Mouse (Mus musculus): ENCODE measurements at regions not wholly inside any gene's neighbourhood (a gene's known extent, or its start where the extent isn't known, plus 50 kb on each side); places are given as distances from the start of the nearest gene placed in this dataset.

DNA sequence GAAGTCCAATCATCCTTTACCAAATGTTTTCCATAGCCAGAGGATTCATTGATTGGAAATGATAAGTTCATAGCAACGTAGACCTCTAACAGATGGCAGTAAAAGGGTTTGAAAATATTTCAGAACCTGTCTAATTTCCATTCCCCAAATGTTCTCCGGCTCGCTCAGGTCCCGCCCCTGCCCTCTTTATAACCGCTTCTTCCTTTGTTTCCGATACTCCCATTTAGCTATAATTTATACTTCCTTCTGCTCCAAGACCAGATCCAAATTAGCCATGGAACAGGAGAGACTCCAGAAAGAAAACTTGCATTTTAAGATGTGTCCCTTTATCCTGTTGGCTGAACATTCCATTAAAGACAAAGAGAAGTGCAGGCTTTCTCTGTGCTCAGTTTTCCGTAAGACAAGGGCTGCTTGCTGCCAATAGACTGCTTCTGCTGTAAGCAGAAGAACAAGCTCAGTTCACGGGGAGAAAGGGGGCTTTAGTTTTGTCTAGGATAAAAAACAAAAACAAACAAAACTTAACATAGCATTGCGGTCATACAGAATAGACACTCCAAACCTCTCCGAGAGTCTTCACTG, 202.7 kb upstream of the Prkcq start:
- no peak for DNase-seq

DNA sequence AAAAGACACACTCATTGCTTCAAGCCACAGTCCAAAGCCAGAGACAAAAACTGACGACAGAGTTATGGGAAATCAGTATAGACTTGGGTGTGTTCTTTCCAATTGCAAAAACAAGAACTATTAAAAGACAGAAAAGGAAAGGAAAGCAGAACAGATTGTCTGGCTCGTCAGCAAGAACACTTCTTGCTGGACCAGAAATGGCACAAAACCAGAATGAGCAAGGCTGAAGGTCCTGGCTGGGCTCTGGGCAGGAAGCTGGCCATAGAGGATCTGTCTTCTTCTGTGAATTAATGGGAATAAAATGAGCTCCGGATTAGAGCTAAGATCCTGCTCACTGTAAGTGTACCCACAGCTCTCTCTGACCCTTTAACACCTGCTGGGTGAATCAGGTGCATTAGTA, 199.9 kb upstream of the Prkcq start:
- intact Hi-C loops (cut with DNase I; ENCODE audit: low total_unique reads) = no loop called here
- DNase-seq = no peak

More for the DNA sequence above, 202.7 kb upstream of the Prkcq start:
- intact Hi-C loops (cut with DNase I; ENCODE audit: low total_unique reads) = no loop called here

DNA sequence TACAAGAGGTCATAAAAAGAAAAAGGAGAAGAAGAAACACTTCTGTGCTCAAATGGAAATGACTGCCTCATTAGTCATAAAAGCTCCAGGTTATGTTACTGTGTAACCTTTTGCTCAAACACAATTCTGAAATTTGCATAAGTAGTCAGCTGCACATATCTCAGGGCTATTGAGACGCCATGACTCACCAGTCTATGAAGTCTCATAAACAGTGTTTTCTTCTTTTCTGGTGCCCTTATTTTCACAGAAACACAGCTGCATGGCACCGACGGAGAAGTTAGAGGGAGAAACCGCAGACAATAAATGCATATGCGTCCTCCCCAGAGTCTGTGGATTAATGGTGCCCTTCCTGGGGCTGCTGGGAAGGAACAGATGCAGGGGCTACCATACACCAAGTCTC, 193.1 kb upstream of the Prkcq start:
- DNase-seq = no peak
- intact Hi-C loops (cut with DNase I; ENCODE audit: low total_unique reads) = no loop called here

- DNase-seq = no peak
- intact Hi-C loops (cut with DNase I; ENCODE audit: low total_unique reads) = no loop called here
These were observed 185.8 kb upstream of the Prkcq start for GRCm38 (mm10) chr2:10986101-10986500.

DNA sequence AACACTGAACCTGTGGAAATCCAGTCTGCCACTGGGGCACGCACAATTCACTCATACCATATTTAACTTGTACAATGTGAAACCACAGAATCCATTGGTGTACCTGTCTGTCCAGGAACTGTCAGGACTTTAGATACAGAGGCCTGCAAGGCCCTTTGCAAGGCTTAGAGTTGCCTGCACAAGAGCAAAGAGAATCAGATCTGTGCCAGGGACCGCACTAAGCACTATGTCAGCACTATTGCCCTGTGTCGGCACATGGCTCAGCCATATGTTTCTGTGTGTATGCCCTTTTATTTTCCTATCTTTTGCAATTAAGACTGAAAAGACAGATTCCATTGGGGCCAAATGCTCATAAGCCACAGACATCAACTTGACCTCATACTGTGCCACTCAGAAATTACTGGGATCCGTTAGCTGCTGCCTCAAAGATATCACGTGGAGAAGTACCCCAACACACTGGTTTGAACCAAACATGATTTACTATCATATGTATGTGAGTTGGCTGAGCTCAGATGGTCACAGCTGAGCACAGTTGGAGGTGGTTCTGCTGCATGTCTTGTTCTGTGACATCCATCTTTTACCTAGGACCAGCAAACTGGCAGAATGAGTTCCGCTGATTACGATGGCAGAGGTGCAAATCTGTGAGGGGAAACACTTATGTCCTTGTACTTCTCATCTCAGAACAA, 181.7 kb upstream of the Prkcq start:
- intact Hi-C loops (cut with DNase I; ENCODE audit: low total_unique reads) = no loop called here

GRCm38 (mm10) chr2:10998798-10999197, 173.1 kb upstream of the Prkcq start:
- DNase-seq = no peak
- intact Hi-C loops (cut with DNase I; ENCODE audit: low total_unique reads) = loop anchor here (5.0 kb wide), 1 partner anchor 146 kb away; no protein-coding TSS in a partner anchor

More for the DNA sequence above, 181.7 kb upstream of the Prkcq start:
- DNase-seq = no peak

DNA sequence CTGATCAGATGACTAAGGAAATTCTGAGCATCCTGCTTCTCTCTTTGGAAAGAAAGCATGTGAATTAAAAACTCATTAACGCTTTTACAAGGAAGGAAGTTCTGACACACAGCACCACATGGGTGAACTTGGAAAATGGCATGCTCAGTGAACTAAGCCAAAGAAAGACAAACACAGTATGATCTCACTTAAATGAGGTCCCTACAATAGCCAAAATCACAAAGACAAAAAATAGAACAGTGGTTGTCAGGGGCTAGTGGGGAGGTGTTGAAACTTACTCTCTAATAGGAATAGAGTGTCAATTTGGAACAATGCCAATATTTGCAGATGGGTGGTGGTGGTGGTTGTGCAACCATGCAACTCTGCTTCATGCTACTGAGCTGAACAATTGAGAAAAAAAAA, 172.7 kb upstream of the Prkcq start:
- intact Hi-C loops (cut with DNase I; ENCODE audit: low total_unique reads) = loop anchor here (5.0 kb wide), 1 partner anchor 147 kb away; no protein-coding TSS in a partner anchor
- DNase-seq = no peak

GRCm38 (mm10) chr2:11005806-11006205, 166.1 kb upstream of the Prkcq start:
- intact Hi-C loops (cut with DNase I; ENCODE audit: low total_unique reads) = no loop called here
- no peak for DNase-seq

DNA sequence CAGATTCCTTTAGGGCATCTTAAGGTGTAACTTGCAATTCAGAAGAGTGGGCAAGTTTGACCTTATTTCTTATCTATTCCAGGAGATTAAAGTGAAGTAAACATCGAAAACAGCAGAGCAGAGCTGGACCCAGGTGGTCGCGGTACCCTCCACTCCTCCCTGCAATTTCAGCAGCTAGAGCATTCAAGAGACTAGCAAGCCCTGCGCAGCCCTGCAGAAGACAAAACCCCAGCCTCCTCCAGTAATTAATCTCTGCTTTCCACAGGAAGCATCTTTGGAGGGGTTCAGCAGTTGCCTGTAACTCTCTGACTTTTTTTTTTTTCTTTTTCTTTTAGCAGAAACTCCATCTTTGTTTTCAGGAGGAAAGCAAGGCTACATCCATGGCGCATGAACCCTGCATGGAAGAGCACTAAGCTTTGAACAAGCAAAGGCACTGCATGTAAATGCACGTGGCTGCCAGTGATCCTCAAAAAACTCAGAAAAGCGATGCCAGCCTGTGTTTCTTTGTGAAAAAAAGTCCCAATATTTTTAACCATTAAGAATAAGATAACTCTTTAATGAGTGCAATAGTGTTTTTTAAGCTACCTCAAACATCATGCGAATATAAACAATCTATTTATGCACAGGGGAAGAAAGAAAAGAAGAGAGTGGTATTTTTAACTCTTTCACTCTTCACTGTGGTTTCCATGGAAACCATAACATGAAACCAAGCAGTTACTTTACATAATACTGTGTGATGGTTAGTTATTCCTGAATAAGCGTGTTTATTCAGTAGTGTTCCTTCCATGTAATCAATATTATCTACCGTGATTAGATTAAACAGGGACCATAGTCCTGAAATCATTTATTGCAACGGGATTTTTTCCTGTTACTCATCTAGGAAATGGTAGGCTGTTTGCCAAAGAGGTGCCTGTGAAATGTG, 160.6 kb upstream of the Prkcq start:
- intact Hi-C loops (cut with DNase I; ENCODE audit: low total_unique reads) = no loop called here
- DNase-seq = no peak

DNA sequence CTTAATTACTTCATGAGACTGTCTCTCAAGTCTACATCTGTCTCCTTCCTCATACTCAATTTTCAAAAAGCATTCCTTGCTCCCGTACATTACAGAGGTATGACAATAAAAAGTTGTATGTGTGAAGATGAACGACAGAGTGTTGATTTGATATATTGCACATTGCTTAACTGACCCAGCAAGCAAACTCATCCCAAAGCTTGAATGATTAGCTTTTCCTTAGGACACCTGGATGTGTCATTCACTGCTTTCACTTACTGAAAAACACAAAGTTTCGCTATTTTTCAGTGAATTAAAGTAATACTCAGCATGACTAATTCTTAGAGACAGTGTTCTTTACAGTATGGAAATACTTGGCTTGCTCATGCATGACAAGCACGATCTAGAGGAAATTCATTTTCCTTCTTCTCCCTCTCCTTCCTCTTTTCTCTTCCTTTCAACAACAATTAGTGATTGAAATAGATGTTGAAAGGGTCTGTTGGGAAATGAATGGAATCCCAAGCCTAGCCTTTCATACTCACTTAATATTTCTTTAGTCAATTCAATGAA, 159.5 kb upstream of the Prkcq start:
- no peak for DNase-seq
- intact Hi-C loops (cut with DNase I; ENCODE audit: low total_unique reads) = no loop called here

DNA sequence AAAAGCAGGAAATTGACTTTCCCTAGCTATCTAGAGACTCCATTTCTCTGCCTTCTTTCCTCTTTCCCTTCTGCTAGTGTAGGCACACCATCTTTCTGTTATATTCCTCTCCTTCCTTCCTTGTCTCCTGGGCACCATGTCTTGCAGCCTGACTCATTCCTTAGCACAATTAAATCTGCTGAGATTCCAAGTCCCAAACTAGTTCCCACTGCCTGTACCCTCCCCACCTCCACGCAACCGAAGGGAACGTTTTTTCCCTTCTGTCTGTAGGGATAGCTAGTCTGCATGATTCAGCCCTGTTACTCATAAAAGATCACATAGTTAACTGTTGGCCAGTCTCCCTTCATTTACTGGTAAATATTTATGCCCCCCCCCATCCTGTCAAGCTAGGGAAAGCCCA, 158.8 kb upstream of the Prkcq start:
- DNase-seq = no peak

DNA sequence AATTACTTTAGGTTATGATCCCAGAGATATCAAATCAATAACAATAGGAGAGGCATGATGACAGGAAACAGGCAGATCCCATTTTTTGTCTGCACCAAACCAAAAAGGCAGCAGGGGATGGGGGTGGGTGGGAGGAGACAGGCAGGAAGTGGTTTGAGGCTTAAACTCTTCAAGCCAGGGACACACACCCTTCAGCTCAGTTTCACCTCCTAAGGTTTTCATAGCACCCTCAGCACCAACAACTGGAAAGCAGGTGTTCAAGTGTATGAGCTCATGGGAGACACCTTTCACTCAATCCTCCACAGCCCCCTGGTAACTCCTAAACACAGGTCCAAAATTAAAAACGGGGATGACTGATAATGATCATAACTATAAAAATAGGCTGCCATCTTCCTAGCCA, 155.5 kb upstream of the Prkcq start:
- intact Hi-C loops (cut with DNase I; ENCODE audit: low total_unique reads) = no loop called here
- DNase-seq = no peak

More for the DNA sequence above, 158.8 kb upstream of the Prkcq start:
- intact Hi-C loops (cut with DNase I; ENCODE audit: low total_unique reads) = no loop called here

- DNase-seq = no peak
- intact Hi-C loops (cut with DNase I; ENCODE audit: low total_unique reads) = no loop called here
These were observed 139.0 kb upstream of the Prkcq start for GRCm38 (mm10) chr2:11032891-11033290.

DNA sequence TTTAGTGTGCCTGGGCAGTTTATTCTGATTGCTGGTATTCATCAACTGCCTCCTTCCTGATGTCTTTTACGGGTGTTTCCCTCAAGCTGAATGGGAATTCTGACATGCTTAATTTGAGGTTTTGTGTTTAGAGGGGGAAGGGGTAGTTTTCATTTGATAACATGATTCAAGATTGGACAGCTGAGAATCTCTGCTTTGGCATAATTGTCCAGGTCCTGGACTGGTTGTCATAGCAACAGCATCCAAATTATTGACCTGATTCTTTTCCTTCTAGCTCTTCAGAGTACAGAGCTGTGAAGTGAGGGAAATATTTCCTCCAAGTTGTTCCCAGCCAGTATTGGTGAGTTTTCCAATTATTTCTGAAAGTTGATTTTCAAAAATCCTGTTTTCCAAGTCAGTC, 137.7 kb upstream of the Prkcq start:
- intact Hi-C loops (cut with DNase I; ENCODE audit: low total_unique reads) = no loop called here
- DNase-seq = no peak

- DNase-seq = no peak
These were observed 134.6 kb upstream of the Prkcq start for GRCm38 (mm10) chr2:11037343-11037742.

GRCm38 (mm10) chr2:11038440-11038839, 133.5 kb upstream of the Prkcq start:
- DNase-seq = no peak
- intact Hi-C loops (cut with DNase I; ENCODE audit: low total_unique reads) = no loop called here

More at GRCm38 (mm10) chr2:11037343-11037742, 134.6 kb upstream of the Prkcq start:
- intact Hi-C loops (cut with DNase I; ENCODE audit: low total_unique reads) = no loop called here

DNA sequence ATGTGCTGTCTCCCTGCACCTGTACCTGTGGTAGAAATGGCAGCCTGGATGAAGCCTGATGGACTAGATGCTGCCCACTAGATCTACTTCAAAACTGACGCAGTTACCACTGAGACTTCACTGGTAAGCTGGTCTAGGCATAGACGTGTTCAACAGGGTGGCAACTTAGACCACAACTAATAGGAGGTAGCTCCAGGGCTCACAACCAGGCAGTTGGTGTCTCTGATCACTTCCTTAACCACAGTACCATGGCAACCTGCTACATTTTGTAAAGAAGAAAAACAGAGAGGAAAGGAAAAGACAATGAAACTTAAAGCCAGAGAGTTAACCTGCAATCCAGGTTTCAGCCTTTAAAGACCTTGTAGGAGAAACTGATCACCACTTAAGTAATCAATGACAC, 131.9 kb upstream of the Prkcq start:
- intact Hi-C loops (cut with DNase I; ENCODE audit: low total_unique reads) = no loop called here
- no peak for DNase-seq

GRCm38 (mm10) chr2:11044727-11045274, 127.1 kb upstream of the Prkcq start:
- no peak for DNase-seq
- intact Hi-C loops (cut with DNase I; ENCODE audit: low total_unique reads) = no loop called here

DNA sequence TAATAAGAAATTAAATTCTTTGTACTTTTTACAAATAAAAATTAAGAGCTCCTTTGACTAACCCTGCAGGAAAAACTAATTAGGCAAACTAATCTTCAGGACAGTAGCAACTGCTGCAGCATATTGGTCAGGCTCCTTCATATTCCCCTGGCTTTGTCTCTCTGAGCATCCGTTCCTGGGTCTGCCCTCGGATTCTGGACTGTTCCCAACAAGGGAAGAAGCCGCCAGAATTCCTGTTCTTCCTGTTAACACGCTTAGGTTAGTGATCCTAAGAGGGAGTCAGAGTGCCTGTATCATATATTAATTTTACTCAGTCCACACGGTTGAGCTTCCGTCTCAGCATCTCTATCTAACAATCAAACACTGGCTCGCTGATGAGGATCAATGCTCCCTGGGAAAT, 120.3 kb upstream of the Prkcq start:
- intact Hi-C loops (cut with DNase I; ENCODE audit: low total_unique reads) = loop anchor here (10.0 kb wide), 1 partner anchor 687 kb away; no protein-coding TSS in a partner anchor
- DNase-seq = no peak
